Mouse (Mus musculus): Measurements from ENCODE around the gene Cfap61. TPM values are rescaled to one million over a fixed set of nuclear protein-coding genes. Genes with fewer than 3 reads are reported as not detected.

Gene Cfap61
- polyA plus RNA-seq, 1 experiment from 2014 or later: 1.7 TPM

- WGBS: 69% methylated on average over 5 of the region's 5 CpGs
- Histone ChIP-seq H3K27ac (no peak overlapping the region), H3K9ac (no peak overlapping the region), H3K4me3 (replicated peaks) (no peak overlapping the region), H3K4me2 (no peak overlapping the region), H3K36me3 (no peaks in the 10 kb centered on the region), H3K4me1 (no peaks in the 10 kb centered on the region), H3K9me3 (no peaks in the 10 kb centered on the region), H3K27me3 (replicated peaks) (no peaks in the 10 kb centered on the region)
- ATAC-seq (ENCODE audit: insufficient read depth, low FRiP score, low read depth): no peak
Measured at GRCm38 (mm10) chr2:145956318-145956717, 21.7 kb downstream of the Cfap61 start.

DNA sequence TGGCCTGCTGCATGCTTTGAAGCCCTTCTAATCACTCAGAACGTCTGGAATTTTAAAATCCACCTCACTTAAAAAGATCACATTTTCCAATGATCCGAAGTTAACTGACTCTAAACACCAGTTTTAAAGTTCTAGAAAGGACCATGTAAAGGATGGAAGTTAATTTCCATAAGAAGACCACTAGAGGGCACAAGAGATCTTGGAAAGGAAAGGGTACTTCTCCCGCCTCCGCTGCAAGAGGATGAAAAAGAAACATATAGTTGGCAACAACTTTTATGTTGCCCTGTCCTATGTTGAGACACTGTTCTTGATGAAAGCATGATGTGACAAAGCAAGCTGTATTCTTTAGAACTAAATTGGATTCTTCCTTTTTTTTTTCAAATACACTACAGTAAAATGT is 22.9 kb downstream of the Cfap61 start:
- no peaks in the 10 kb centered on the region for H3K27me3 ChIP-seq (replicated peaks)
- H3K9ac ChIP-seq: no peak overlapping the region
- H3K4me3 ChIP-seq (replicated peaks): no peak overlapping the region
- no peaks in the 10 kb centered on the region for H3K9me3 ChIP-seq
- ATAC-seq (ENCODE audit: insufficient read depth, low FRiP score, low read depth): no peak
- H3K36me3 ChIP-seq: no peaks in the 10 kb centered on the region
- 12% methylated on average over 4 of the region's 4 CpGs for WGBS
- H3K4me1 ChIP-seq: no peaks in the 10 kb centered on the region
- no peak overlapping the region for H3K27ac ChIP-seq
- H3K4me2 ChIP-seq: no peak overlapping the region

- Histone ChIP-seq H3K36me3 (no peaks in the 10 kb centered on the region), H3K4me2 (no peak overlapping the region), H3K4me3 (replicated peaks) (no peak overlapping the region), H3K9ac (no peak overlapping the region), H3K4me1 (no peaks in the 10 kb centered on the region), H3K27ac (no peak overlapping the region), H3K27me3 (replicated peaks) (no peaks in the 10 kb centered on the region), H3K9me3 (no peaks in the 10 kb centered on the region)
- ATAC-seq (ENCODE audit: insufficient read depth, low FRiP score, low read depth): no peak
- WGBS: 74% methylated on average over 6 of the region's 6 CpGs
Measured at GRCm38 (mm10) chr2:145958097-145958496, 23.5 kb downstream of the Cfap61 start.

GRCm38 (mm10) chr2:145958551-145958950 is 24.0 kb downstream of the Cfap61 start:
- Histone ChIP-seq H3K27ac (no peak overlapping the region), H3K9me3 (no peaks in the 10 kb centered on the region), H3K36me3 (no peaks in the 10 kb centered on the region), H3K9ac (no peak overlapping the region), H3K4me3 (replicated peaks) (no peak overlapping the region), H3K27me3 (replicated peaks) (no peaks in the 10 kb centered on the region), H3K4me1 (no peaks in the 10 kb centered on the region), H3K4me2 (no peak overlapping the region)
- 81% methylated on average over 7 of the region's 7 CpGs for WGBS
- no peak for ATAC-seq (ENCODE audit: insufficient read depth, low FRiP score, low read depth)

- H3K4me3 ChIP-seq (replicated peaks): no peak overlapping the region
- no peaks in the 10 kb centered on the region for H3K36me3 ChIP-seq
- 84% methylated on average over 5 of the region's 5 CpGs for WGBS
- no peaks in the 10 kb centered on the region for H3K4me1 ChIP-seq
- no peak overlapping the region for H3K4me2 ChIP-seq
- no peaks in the 10 kb centered on the region for H3K9me3 ChIP-seq
- ATAC-seq (ENCODE audit: insufficient read depth, low FRiP score, low read depth): no peak
- H3K27ac ChIP-seq: no peak overlapping the region
- H3K9ac ChIP-seq: no peak overlapping the region
- H3K27me3 ChIP-seq (replicated peaks): no peaks in the 10 kb centered on the region
Measured at GRCm38 (mm10) chr2:145961861-145962260, 27.3 kb downstream of the Cfap61 start.

DNA sequence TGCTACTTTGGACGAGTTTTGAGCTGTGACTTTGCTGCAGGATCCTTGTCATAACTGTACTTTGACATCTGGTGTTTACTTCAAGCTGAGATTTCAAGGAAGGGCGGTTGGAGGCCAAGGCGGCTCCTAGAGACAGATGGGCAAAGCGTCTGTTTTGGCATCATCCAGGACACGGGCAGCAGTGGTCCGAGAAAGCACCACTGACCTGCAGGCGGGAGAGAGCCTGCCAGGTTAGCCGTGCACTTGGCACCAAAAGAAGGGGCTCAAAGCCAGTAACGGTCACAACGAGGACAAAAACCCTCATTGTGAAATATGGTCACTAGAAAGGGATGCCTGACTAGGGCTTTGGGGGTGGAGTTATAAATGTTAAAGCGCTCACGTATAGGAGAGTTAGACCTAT is 36.2 kb downstream of the Cfap61 start:
- Histone ChIP-seq H3K9me3 (no peaks in the 10 kb centered on the region), H3K27ac (no peak overlapping the region), H3K27me3 (replicated peaks) (no peaks in the 10 kb centered on the region), H3K4me3 (replicated peaks) (no peak overlapping the region), H3K9ac (no peak overlapping the region), H3K4me2 (no peak overlapping the region), H3K36me3 (no peaks in the 10 kb centered on the region), H3K4me1 (no peaks in the 10 kb centered on the region)
- 82% methylated on average over 12 of the region's 12 CpGs for WGBS
- ATAC-seq (ENCODE audit: insufficient read depth, low FRiP score, low read depth): no peak

DNA sequence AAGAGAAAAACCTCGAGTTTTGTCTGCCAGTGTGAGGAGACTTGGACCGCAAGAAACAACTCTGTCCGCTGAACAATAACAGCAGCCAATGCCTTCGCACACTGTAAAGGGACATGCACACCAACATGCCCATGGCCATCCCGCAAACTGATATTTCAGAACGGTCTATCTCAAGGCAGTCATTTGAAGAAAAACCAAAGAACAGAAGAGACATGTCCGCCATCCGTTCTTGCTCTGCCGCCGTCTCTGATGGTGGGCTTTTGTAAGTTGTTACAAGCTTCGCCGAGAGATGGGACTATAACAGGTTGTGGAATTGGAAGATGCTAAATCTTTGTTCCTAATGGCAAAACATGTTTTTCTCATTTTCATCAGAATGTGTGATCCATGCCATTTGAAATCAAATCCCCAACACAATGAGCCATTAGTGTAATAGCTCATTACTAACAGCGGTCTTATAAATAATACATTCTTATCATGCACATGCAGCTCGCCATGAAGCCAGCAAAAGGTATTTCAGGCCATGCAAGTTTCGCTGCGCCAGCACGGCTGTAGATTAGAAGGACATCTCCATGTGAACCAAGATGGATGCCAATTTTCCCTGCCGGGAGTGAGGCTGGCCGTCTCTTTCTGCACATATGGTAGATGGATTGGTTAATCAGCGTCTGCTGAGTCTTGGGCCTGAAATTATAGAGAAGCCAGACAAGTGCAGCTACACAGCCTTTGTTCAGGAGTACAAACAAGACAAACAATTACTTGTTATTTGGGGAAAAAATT is 36.8 kb downstream of the Cfap61 start:
- 90% methylated on average over 20 of the region's 20 CpGs for WGBS
- ATAC-seq (ENCODE audit: insufficient read depth, low FRiP score, low read depth): no peak
- no peak overlapping the region for H3K4me2 ChIP-seq

DNA sequence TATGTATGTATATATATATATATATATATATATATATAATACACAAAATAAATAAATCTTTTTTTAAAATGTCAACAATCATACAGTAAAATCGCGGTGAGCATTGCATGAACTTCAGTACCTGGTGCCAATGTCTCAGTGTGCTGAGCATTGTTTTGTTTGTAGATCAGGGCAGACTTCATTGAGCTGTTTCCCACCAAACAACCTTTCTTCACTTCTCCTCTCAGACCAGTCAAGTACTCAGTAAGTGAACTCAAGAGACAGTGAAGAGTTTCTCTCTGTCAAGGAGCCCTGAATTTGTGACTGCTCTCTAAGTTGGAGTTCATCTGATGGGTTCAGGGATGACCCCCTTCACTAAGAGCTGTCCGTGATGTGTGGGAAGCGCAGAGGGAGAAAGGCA is 38.0 kb downstream of the Cfap61 start:
- WGBS: 88% methylated on average over 4 of the region's 4 CpGs
- no peak for ATAC-seq (ENCODE audit: insufficient read depth, low FRiP score, low read depth)
- H3K9me3 ChIP-seq: no peaks in the 10 kb centered on the region
- H3K4me1 ChIP-seq: no peaks in the 10 kb centered on the region
- H3K9ac ChIP-seq: no peak overlapping the region
- H3K4me3 ChIP-seq (replicated peaks): no peak overlapping the region
- H3K36me3 ChIP-seq: no peaks in the 10 kb centered on the region
- no peaks in the 10 kb centered on the region for H3K27me3 ChIP-seq (replicated peaks)
- H3K4me2 ChIP-seq: no peak overlapping the region
- no peak overlapping the region for H3K27ac ChIP-seq

More for the DNA sequence above, 36.8 kb downstream of the Cfap61 start:
- Histone ChIP-seq H3K9me3 (no peaks in the 10 kb centered on the region), H3K4me1 (no peaks in the 10 kb centered on the region), H3K4me3 (replicated peaks) (no peak overlapping the region), H3K27ac (no peak overlapping the region), H3K27me3 (replicated peaks) (no peaks in the 10 kb centered on the region), H3K9ac (no peak overlapping the region), H3K36me3 (no peaks in the 10 kb centered on the region)

GRCm38 (mm10) chr2:145979616-145980015 is 45.0 kb downstream of the Cfap61 start:
- Histone ChIP-seq H3K4me1 (no peaks in the 10 kb centered on the region), H3K9me3 (no peaks in the 10 kb centered on the region), H3K27me3 (replicated peaks) (no peaks in the 10 kb centered on the region), H3K4me3 (replicated peaks) (no peak overlapping the region), H3K36me3 (no peaks in the 10 kb centered on the region), H3K9ac (no peak overlapping the region), H3K4me2 (no peak overlapping the region), H3K27ac (no peak overlapping the region)
- WGBS: 85% methylated on average over 4 of the region's 4 CpGs
- no peak for ATAC-seq (ENCODE audit: insufficient read depth, low FRiP score, low read depth)

- WGBS: 83% methylated on average over 9 of the region's 9 CpGs
- no peak for ATAC-seq (ENCODE audit: insufficient read depth, low FRiP score, low read depth)
- no peak overlapping the region for H3K4me3 ChIP-seq (replicated peaks)
- no peak overlapping the region for H3K9ac ChIP-seq
- no peaks in the 10 kb centered on the region for H3K36me3 ChIP-seq
- H3K9me3 ChIP-seq: no peaks in the 10 kb centered on the region
- no peak overlapping the region for H3K27ac ChIP-seq
- H3K27me3 ChIP-seq (replicated peaks): no peaks in the 10 kb centered on the region
- no peak overlapping the region for H3K4me2 ChIP-seq
- no peaks in the 10 kb centered on the region for H3K4me1 ChIP-seq
Measured at GRCm38 (mm10) chr2:145980881-145981280, 46.3 kb downstream of the Cfap61 start.

GRCm38 (mm10) chr2:145981699-145982112 is 47.1 kb downstream of the Cfap61 start:
- ATAC-seq (ENCODE audit: insufficient read depth, low FRiP score, low read depth): no peak
- H3K4me1 ChIP-seq: no peaks in the 10 kb centered on the region
- no peak overlapping the region for H3K4me2 ChIP-seq
- H3K9me3 ChIP-seq: no peaks in the 10 kb centered on the region
- no peaks in the 10 kb centered on the region for H3K27me3 ChIP-seq (replicated peaks)
- H3K4me3 ChIP-seq (replicated peaks): no peak overlapping the region
- H3K27ac ChIP-seq: no peak overlapping the region
- no peaks in the 10 kb centered on the region for H3K36me3 ChIP-seq
- H3K9ac ChIP-seq: no peak overlapping the region
- 42% methylated on average over 6 of the region's 6 CpGs for WGBS

DNA sequence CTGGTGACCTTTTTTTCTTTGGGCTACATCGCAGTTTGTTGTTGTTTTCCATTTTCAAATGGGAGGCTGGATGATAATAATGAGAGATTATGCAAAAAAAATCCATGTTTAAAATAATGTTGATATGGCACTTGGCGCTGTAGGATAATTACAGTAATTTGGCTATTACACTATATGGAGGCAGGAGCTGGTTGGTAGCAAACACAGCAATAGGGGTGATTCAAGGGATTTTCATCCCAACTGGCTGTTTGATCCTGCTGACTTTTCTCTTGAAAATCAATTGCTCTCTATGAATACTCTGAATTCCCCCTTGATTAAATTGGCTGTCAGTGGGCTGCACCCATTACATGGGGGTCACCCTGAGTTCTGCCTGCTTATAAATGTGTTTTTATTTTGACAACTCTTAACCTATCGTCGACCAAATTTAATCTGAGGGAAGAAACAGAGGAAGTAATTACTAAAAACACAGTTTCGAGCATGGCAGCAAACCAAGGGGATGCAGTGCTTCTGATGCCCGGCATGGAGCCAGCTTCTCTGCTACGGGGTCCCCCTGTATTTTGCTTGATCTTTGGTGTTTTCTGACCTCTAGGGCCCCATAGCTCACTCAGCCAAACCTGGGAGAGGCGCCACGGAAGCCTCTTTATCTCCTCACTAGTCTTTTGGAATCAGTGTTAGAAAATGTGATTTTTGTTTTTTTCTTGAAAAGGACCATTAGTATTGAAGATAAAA is 47.9 kb downstream of the Cfap61 start:
- no peak overlapping the region for H3K27ac ChIP-seq
- WGBS: 75% methylated on average over 9 of the region's 9 CpGs
- H3K4me3 ChIP-seq (replicated peaks): no peak overlapping the region
- H3K9me3 ChIP-seq: no peaks in the 10 kb centered on the region
- no peaks in the 10 kb centered on the region for H3K27me3 ChIP-seq (replicated peaks)
- no peaks in the 10 kb centered on the region for H3K36me3 ChIP-seq
- H3K4me1 ChIP-seq: no peaks in the 10 kb centered on the region
- no peak overlapping the region for H3K4me2 ChIP-seq
- no peak for ATAC-seq (ENCODE audit: insufficient read depth, low FRiP score, low read depth)
- H3K9ac ChIP-seq: no peak overlapping the region

Measured in stomach, embryonic 15.5 days (tissue).